ENCODE assay signal across 13 mouse cellular contexts in the genomic region with DNA sequence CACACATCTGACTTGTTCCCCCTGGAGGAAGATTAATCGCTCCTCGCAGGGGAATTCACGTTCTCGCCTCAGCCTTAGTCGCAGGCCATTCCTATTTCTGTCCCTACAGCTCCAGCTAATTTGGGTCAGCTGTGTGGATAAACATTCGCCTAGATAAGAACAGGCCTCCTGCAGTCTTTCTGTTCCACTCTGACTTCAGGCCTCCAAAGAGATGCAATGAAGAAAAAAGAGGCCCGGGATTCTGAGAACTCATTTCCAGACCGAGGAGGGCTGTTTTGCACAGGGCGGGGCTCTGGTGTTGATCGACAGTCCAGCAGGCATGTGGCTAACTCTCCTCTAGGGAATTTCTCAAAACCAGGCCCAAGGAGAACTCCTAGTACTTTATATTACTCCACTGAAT. TPM values are rescaled to one million over a fixed set of nuclear protein-coding genes. Genes with fewer than 3 reads are reported as not detected.
A peak's percentile ranks its signal among the peaks of the same experiment; 100 is the strongest.
DNase-seq lines count a peak whose midpoint lies in the region; ATAC-seq and TF ChIP-seq lines count a peak whose summit lies in the region.
"Had no signal": no experiment of that assay in that cellular context is flagged by ENCODE, and none has a peak within 500 bp of the region (broad histone marks: within the 10 kb centered on the region; RNA-seq: fewer than 3 reads in every experiment).

No protein-coding gene starts in this region.

- no peak overlapping the region for H3K9ac ChIP-seq in kidney, embryonic 14.5 days (ENCODE audit: low read depth, low read length)
- H3K9ac ChIP-seq in liver, postnatal 0 days (replicated peaks): no peak overlapping the region

- H3K4me3 ChIP-seq in kidney, embryonic 14.5 days (ENCODE audit: low read length): no peak overlapping the region
- no peak overlapping the region for H3K4me3 ChIP-seq in liver, postnatal 0 days (ENCODE audit: low read depth, low read length)

- ATAC-seq in kidney, embryonic 14.5 days (ENCODE audit: low FRiP score, low TSS enrichment): no peak
- no peak for ATAC-seq in liver, postnatal 0 days
- no peak for ATAC-seq in erythroid progenitor cell, adult 5-6 weeks (replicated peaks; ENCODE audit: low FRiP score, poor library complexity, severe bottlenecking)

- no peaks in the 10 kb centered on the region for H3K36me3 ChIP-seq in kidney, embryonic 14.5 days (ENCODE audit: control insufficient read depth, insufficient read depth, low read length)
- no peaks in the 10 kb centered on the region for H3K36me3 ChIP-seq in liver, postnatal 0 days (replicated peaks; ENCODE audit: insufficient read depth, low read length)
- H3K36me3 ChIP-seq: G1E had no signal

- no peaks in the 10 kb centered on the region for H3K4me1 ChIP-seq in kidney, embryonic 14.5 days (ENCODE audit: control insufficient read depth, insufficient read depth, low read length)
- no peaks in the 10 kb centered on the region for H3K4me1 ChIP-seq in liver, postnatal 0 days (ENCODE audit: insufficient read depth)

- TF ChIP-seq CTCF in liver, postnatal 0 days (IDR thresholded peaks at IDR 0.05; ENCODE audit: low read depth): no peak

- no peak overlapping the region for H3K27ac ChIP-seq in kidney, embryonic 14.5 days (ENCODE audit: low read depth, low read length)
- H3K27ac ChIP-seq in liver, postnatal 0 days (ENCODE audit: low read depth): no peak overlapping the region

- 56% methylated on average over 10 of the region's 10 CpGs for WGBS in kidney, embryonic 14.5 days
- WGBS in liver, postnatal 0 days (ENCODE audit: insufficient replicate concordance): 58% methylated on average over 10 of the region's 10 CpGs

- H3K9me3 ChIP-seq in kidney, embryonic 14.5 days (ENCODE audit: control insufficient read depth, low read length): no peaks in the 10 kb centered on the region
- no peaks in the 10 kb centered on the region for H3K9me3 ChIP-seq in liver, postnatal 0 days (ENCODE audit: low read length)
- H3K9me3 ChIP-seq: G1E had no signal

- no peak for TF ChIP-seq EP300 in liver, postnatal 0 days (IDR thresholded peaks at IDR 0.05; ENCODE audit: low read depth)

- H3K27me3 ChIP-seq in kidney, embryonic 14.5 days (ENCODE audit: control insufficient read depth, insufficient read depth, low read length): no peaks in the 10 kb centered on the region
- no peaks in the 10 kb centered on the region for H3K27me3 ChIP-seq in liver, postnatal 0 days (ENCODE audit: insufficient read depth, low read length)

- H3K4me2 ChIP-seq in kidney, embryonic 14.5 days (replicated peaks; ENCODE audit: low read depth, low read length): no peak overlapping the region
- H3K4me2 ChIP-seq in liver, postnatal 0 days (ENCODE audit: low read depth, low read length): no peak overlapping the region

- DNase-seq in adrenal gland, postnatal 14 days: peak; percentile 29
- DNase-seq in adrenal gland, adult 2 months: no peak
- peak; percentile 15 to 37 for DNase-seq in kidney, postnatal 4 days
- DNase-seq in heart, adult 18-20 months: peak; percentile 62 to 63
- DNase-seq in heart, postnatal 4 days: peak; percentile 45
- DNase-seq in liver, postnatal 0 days: no peak
- DNase-seq: cerebellum, adult 8-10 months; lung, postnatal 36 days; thymus, postnatal 25 days had no signal

RNA-seq across cellular contexts. Expression of gene Myocd, which starts 43.0 kb away (rescaled TPM):
- 1.3 and 1.6 TPM in 2 replicates for total RNA-seq in adrenal gland, postnatal 14 days (2021)
- under 1 TPM; 0.24 to 0.46 TPM for total RNA-seq in adrenal gland, adult 2 months (2021)
- polyA plus RNA-seq in adrenal gland, adult 2 months (2012; rRNA removed): 0.31 and 0.36 TPM in 2 replicates
- polyA plus RNA-seq in kidney, embryonic 14.5 days (2014; fragmentation: Nextera tagmentation; extraction: Ambion mirVana): 3.4 and 4.6 TPM in 2 replicates
- total RNA-seq in heart, adult 18-20 months (2021): 10 to 100 TPM; 65.5 to 66.9 TPM
- total RNA-seq in heart, postnatal 4 days (2021): 100 to 1,000 TPM; 113 to 131 TPM
- polyA plus RNA-seq in liver, postnatal 0 days (2015; fragmentation: Nextera tagmentation; extraction: Ambion mirVana): 0.28 TPM in 1 of 2 replicates, not detected in the other
- not detected in 2 replicates for total RNA-seq in erythroid progenitor cell, adult 5-6 weeks (2015; ENCODE audit: low replicate concordance)
- total RNA-seq in erythroid progenitor cell, adult 5-6 weeks (2017; ENCODE audit: low replicate concordance): not detected in 2 replicates
- total RNA-seq: hematopoietic stem cell, adult 5-6 weeks had no signal
- polyA plus RNA-seq: G1E had no signal

Comparison
In these comparisons a context has a peak if more than half of its experiments do, and no peak if none do; other contexts are left out.
1. DNase-seq: peak in adrenal gland, postnatal 14 days (single experiment), kidney, postnatal 4 days (2 of 2), heart, adult 18-20 months (2 of 2) and heart, postnatal 4 days (single experiment); none in adrenal gland, adult 2 months (single experiment) and liver, postnatal 0 days (single experiment).
2. RNA of gene Myocd, which starts 43.0 kb away (total RNA-seq): 113 to 131 TPM in heart, postnatal 4 days and 65.5 to 66.9 TPM in heart, adult 18-20 months; 1.3 to 1.6 TPM in adrenal gland, postnatal 14 days, 0.24 to 0.46 TPM in adrenal gland, adult 2 months and not detected in erythroid progenitor cell, adult 5-6 weeks; every median in the first group is over 10 times any median in the second.